Mouse (Mus musculus): ENCODE results near the gene Gc.

Gc gene

GRCm38 (mm10) chr5:89457554-89458062 is at the start of gene Gc:
Gc (minus strand) TSS chr5:89457898.
- no peak for DNase-seq (ENCODE audit: low spot score in 2 of 2)

- no peak for DNase-seq (ENCODE audit: low spot score in 2 of 2)
Measured at GRCm38 (mm10) chr5:89500182-89500581, 42.5 kb upstream of the Gc start.

- DNase-seq (ENCODE audit: low spot score in 2 of 2), result no peak
Measured at GRCm38 (mm10) chr5:89492560-89492959, 34.9 kb upstream of the Gc start.

- DNase-seq (ENCODE audit: low spot score in 2 of 2), result no peak
Measured at GRCm38 (mm10) chr5:89470483-89470882, 12.8 kb upstream of the Gc start.

- DNase-seq (ENCODE audit: low spot score in 2 of 2), result no peak
Measured at GRCm38 (mm10) chr5:89467886-89468285, 10.2 kb upstream of the Gc start.

- DNase-seq (ENCODE audit: low spot score in 2 of 2), result no peak
Measured at GRCm38 (mm10) chr5:89467045-89467444, 9.3 kb upstream of the Gc start.

- DNase-seq (ENCODE audit: low spot score in 2 of 2), result no peak
Measured at GRCm38 (mm10) chr5:89466275-89466674, 8.6 kb upstream of the Gc start.

- DNase-seq (ENCODE audit: low spot score in 2 of 2), result no peak
Measured at GRCm38 (mm10) chr5:89461817-89462216, 4.1 kb upstream of the Gc start.

- DNase-seq (ENCODE audit: low spot score in 2 of 2), result no peak
Measured at GRCm38 (mm10) chr5:89459591-89459990, 1.9 kb upstream of the Gc start.

- DNase-seq (ENCODE audit: low spot score in 2 of 2), result no peak
Measured at GRCm38 (mm10) chr5:89458987-89459386, 1.3 kb upstream of the Gc start.

- no peak for DNase-seq (ENCODE audit: low spot score in 2 of 2)
Measured at GRCm38 (mm10) chr5:89455526-89455925, 2.2 kb downstream of the Gc start.

- DNase-seq (ENCODE audit: low spot score in 2 of 2), result no peak
Measured at GRCm38 (mm10) chr5:89450798-89451197, 6.9 kb downstream of the Gc start.

GRCm38 (mm10) chr5:89449325-89449724 is 8.4 kb downstream of the Gc start:
- DNase-seq (ENCODE audit: low spot score in 2 of 2), result no peak

GRCm38 (mm10) chr5:89447978-89448377 is 9.7 kb downstream of the Gc start:
- no peak for DNase-seq (ENCODE audit: low spot score in 2 of 2)

GRCm38 (mm10) chr5:89444360-89444759 is 13.3 kb downstream of the Gc start:
- DNase-seq (ENCODE audit: low spot score in 2 of 2), result no peak

GRCm38 (mm10) chr5:89411536-89411935 is 46.2 kb downstream of the Gc start:
- no peak for DNase-seq (ENCODE audit: low spot score in 2 of 2)

GRCm38 (mm10) chr5:89407376-89408082 is 50.2 kb downstream of the Gc start:
- DNase-seq (ENCODE audit: low spot score in 2 of 2), result no peak

- no peak for DNase-seq (ENCODE audit: low spot score in 2 of 2)
Measured at GRCm38 (mm10) chr5:89405132-89405531, 52.6 kb downstream of the Gc start.

GRCm38 (mm10) chr5:89390405-89390804 is 67.3 kb downstream of the Gc start:
- no peak for DNase-seq (ENCODE audit: low spot score in 2 of 2)

- DNase-seq (ENCODE audit: low spot score in 2 of 2), result peak in 1 of 2 experiments; percentile 6
Measured at GRCm38 (mm10) chr5:89384204-89384603, 73.5 kb downstream of the Gc start.

- no peak for DNase-seq (ENCODE audit: low spot score in 2 of 2)
Measured at GRCm38 (mm10) chr5:89381340-89381739, 76.4 kb downstream of the Gc start.

GRCm38 (mm10) chr5:89370140-89370539 is 87.6 kb downstream of the Gc start:
- no peak for DNase-seq (ENCODE audit: low spot score in 2 of 2)

- no peak for DNase-seq (ENCODE audit: low spot score in 2 of 2)
Measured at GRCm38 (mm10) chr5:89368045-89368743, 89.5 kb downstream of the Gc start.
